Mouse (Mus musculus): ENCODE measurements around the gene Satb1. TPM values are rescaled to one million over a fixed set of nuclear protein-coding genes. Genes with fewer than 3 reads are reported as not detected.
A peak's percentile ranks its signal among the peaks of the same experiment; 100 is the strongest.

Gene Satb1
- polyA plus RNA-seq (2012; ENCODE audit: insufficient read depth, insufficient read length, low replicate concordance, missing spikeins): 495 and 851 TPM in 2 replicates

- Histone ChIP-seq H3K4me3 (ENCODE audit: insufficient read depth, low read depth, low read length) (peak within 1 kb of the TSS; percentile 90), H3K27ac (ENCODE audit: insufficient read depth, low read depth, low read length) (no peak within 1 kb of the TSS), H3K4me1 (ENCODE audit: control insufficient read depth, insufficient read depth, low read length) (peaks cover 19% of the 10 kb centered on the region)
- TF ChIP-seq CTCF (IDR thresholded peaks at IDR 0.05; ENCODE audit: insufficient read depth, low read depth, low read length): peak; percentile 58; the same call in 1 of the 2 replicates
- no peak for TF ChIP-seq POLR2A (IDR thresholded peaks at IDR 0.05; ENCODE audit: insufficient read depth, low read depth, low read length)
- WGBS: under 1% methylated on average over 52 of the region's 52 CpGs
Measured at GRCm38 (mm10) chr17:51832900-51833577, at the start of gene Satb1. TSS of gene Satb1 (minus strand) at chr17:51833290.

GRCm38 (mm10) chr17:51882566-51882965 is 49.5 kb upstream of the Satb1 start:
- Histone ChIP-seq H3K4me1 (ENCODE audit: control insufficient read depth, insufficient read depth, low read length) (no peaks in the 10 kb centered on the region), H3K4me3 (ENCODE audit: insufficient read depth, low read depth, low read length) (no peak overlapping the region), H3K27ac (ENCODE audit: insufficient read depth, low read depth, low read length) (no peak overlapping the region)
- TF ChIP-seq POLR2A (IDR thresholded peaks at IDR 0.05; ENCODE audit: insufficient read depth, low read depth, low read length) (no peak), CTCF (IDR thresholded peaks at IDR 0.05; ENCODE audit: insufficient read depth, low read depth, low read length) (no peak)
- WGBS: 96% methylated on average over 12 of the region's 12 CpGs

- Histone ChIP-seq H3K4me3 (ENCODE audit: insufficient read depth, low read depth, low read length) (no peak overlapping the region), H3K27ac (ENCODE audit: insufficient read depth, low read depth, low read length) (no peak overlapping the region), H3K4me1 (ENCODE audit: control insufficient read depth, insufficient read depth, low read length) (no peaks in the 10 kb centered on the region)
- no peak for TF ChIP-seq POLR2A (IDR thresholded peaks at IDR 0.05; ENCODE audit: insufficient read depth, low read depth, low read length)
- no peak for TF ChIP-seq CTCF (IDR thresholded peaks at IDR 0.05; ENCODE audit: insufficient read depth, low read depth, low read length)
- 57% methylated on average over 8 of the region's 8 CpGs for WGBS
Measured at GRCm38 (mm10) chr17:51880895-51881622, 48.0 kb upstream of the Satb1 start.

GRCm38 (mm10) chr17:51880221-51880620 is 47.1 kb upstream of the Satb1 start:
- Histone ChIP-seq H3K27ac (ENCODE audit: insufficient read depth, low read depth, low read length) (no peak overlapping the region), H3K4me3 (ENCODE audit: insufficient read depth, low read depth, low read length) (no peak overlapping the region), H3K4me1 (ENCODE audit: control insufficient read depth, insufficient read depth, low read length) (no peaks in the 10 kb centered on the region)
- TF ChIP-seq CTCF (IDR thresholded peaks at IDR 0.05; ENCODE audit: insufficient read depth, low read depth, low read length): no peak
- no peak for TF ChIP-seq POLR2A (IDR thresholded peaks at IDR 0.05; ENCODE audit: insufficient read depth, low read depth, low read length)
- 20% methylated on average over 9 of the region's 9 CpGs for WGBS

- 81% methylated on average over 5 of the region's 5 CpGs for WGBS
- Histone ChIP-seq H3K4me3 (ENCODE audit: insufficient read depth, low read depth, low read length) (no peak overlapping the region), H3K4me1 (ENCODE audit: control insufficient read depth, insufficient read depth, low read length) (no peaks in the 10 kb centered on the region), H3K27ac (ENCODE audit: insufficient read depth, low read depth, low read length) (no peak overlapping the region; the same call in 1 of the 2 replicates)
- TF ChIP-seq POLR2A (IDR thresholded peaks at IDR 0.05; ENCODE audit: insufficient read depth, low read depth, low read length) (no peak), CTCF (IDR thresholded peaks at IDR 0.05; ENCODE audit: insufficient read depth, low read depth, low read length) (no peak)
Measured at GRCm38 (mm10) chr17:51879736-51880135, 46.6 kb upstream of the Satb1 start.

GRCm38 (mm10) chr17:51879171-51879570 is 46.1 kb upstream of the Satb1 start:
- WGBS: 94% methylated on average over 2 of the region's 2 CpGs
- TF ChIP-seq POLR2A (IDR thresholded peaks at IDR 0.05; ENCODE audit: insufficient read depth, low read depth, low read length): no peak
- no peak for TF ChIP-seq CTCF (IDR thresholded peaks at IDR 0.05; ENCODE audit: insufficient read depth, low read depth, low read length)

GRCm38 (mm10) chr17:51876471-51876870 is 43.4 kb upstream of the Satb1 start:
- Histone ChIP-seq H3K4me1 (ENCODE audit: control insufficient read depth, insufficient read depth, low read length) (no peaks in the 10 kb centered on the region), H3K4me3 (ENCODE audit: insufficient read depth, low read depth, low read length) (no peak overlapping the region), H3K27ac (ENCODE audit: insufficient read depth, low read depth, low read length) (no peak overlapping the region)
- TF ChIP-seq CTCF (IDR thresholded peaks at IDR 0.05; ENCODE audit: insufficient read depth, low read depth, low read length) (no peak), POLR2A (IDR thresholded peaks at IDR 0.05; ENCODE audit: insufficient read depth, low read depth, low read length) (no peak)
- WGBS: 86% methylated on average over 5 of the region's 5 CpGs

More at GRCm38 (mm10) chr17:51879171-51879570, 46.1 kb upstream of the Satb1 start:
- H3K4me3 ChIP-seq (ENCODE audit: insufficient read depth, low read depth, low read length): no peak overlapping the region
- H3K4me1 ChIP-seq (ENCODE audit: control insufficient read depth, insufficient read depth, low read length): no peaks in the 10 kb centered on the region
- no peak overlapping the region; the same call in 1 of the 2 replicates for H3K27ac ChIP-seq (ENCODE audit: insufficient read depth, low read depth, low read length)

GRCm38 (mm10) chr17:51857616-51858015 is 24.5 kb upstream of the Satb1 start:
- Histone ChIP-seq H3K4me3 (ENCODE audit: insufficient read depth, low read depth, low read length) (no peak overlapping the region), H3K27ac (ENCODE audit: insufficient read depth, low read depth, low read length) (no peak overlapping the region), H3K4me1 (ENCODE audit: control insufficient read depth, insufficient read depth, low read length) (no peaks in the 10 kb centered on the region)
- TF ChIP-seq CTCF (IDR thresholded peaks at IDR 0.05; ENCODE audit: insufficient read depth, low read depth, low read length): no peak
- no peak for TF ChIP-seq POLR2A (IDR thresholded peaks at IDR 0.05; ENCODE audit: insufficient read depth, low read depth, low read length)
- WGBS: 91% methylated on average over 4 of the region's 4 CpGs

- 89% methylated on average over 3 of the region's 3 CpGs for WGBS
- Histone ChIP-seq H3K4me3 (ENCODE audit: insufficient read depth, low read depth, low read length) (no peak overlapping the region), H3K27ac (ENCODE audit: insufficient read depth, low read depth, low read length) (no peak overlapping the region), H3K4me1 (ENCODE audit: control insufficient read depth, insufficient read depth, low read length) (no peaks in the 10 kb centered on the region)
- TF ChIP-seq POLR2A (IDR thresholded peaks at IDR 0.05; ENCODE audit: insufficient read depth, low read depth, low read length) (no peak), CTCF (IDR thresholded peaks at IDR 0.05; ENCODE audit: insufficient read depth, low read depth, low read length) (no peak)
Measured at GRCm38 (mm10) chr17:51856332-51856731, 23.2 kb upstream of the Satb1 start.

All from olfactory bulb, adult 2 months (tissue).